Mouse (Mus musculus): ENCODE measurements at regions not wholly inside any gene's neighbourhood (a gene's known extent, or its start where the extent isn't known, plus 50 kb on each side); places are given as distances from the start of the nearest gene placed in this dataset.

- intact Hi-C loops (cut with DNase I) = no loop called here
- DNase-seq (ENCODE audit: low spot score in 2 of 2) = no peak
These were observed 275.4 kb upstream of the Rsrc1 start for GRCm38 (mm10) chr3:66705766-66706165.

GRCm38 (mm10) chr3:66735468-66735867 is 245.7 kb upstream of the Rsrc1 start:
- intact Hi-C loops (cut with DNase I) = no loop called here
- DNase-seq (ENCODE audit: low spot score in 2 of 2) = no peak

GRCm38 (mm10) chr3:66738201-66739062 is 242.8 kb upstream of the Rsrc1 start:
- DNase-seq (ENCODE audit: low spot score in 2 of 2) = no peak
- intact Hi-C loops (cut with DNase I) = no loop called here

GRCm38 (mm10) chr3:66739356-66740014 is 241.7 kb upstream of the Rsrc1 start:
- no peak for DNase-seq (ENCODE audit: low spot score in 2 of 2)
- intact Hi-C loops (cut with DNase I) = no loop called here

GRCm38 (mm10) chr3:66744133-66744913 is 236.9 kb upstream of the Rsrc1 start:
- no peak for DNase-seq (ENCODE audit: low spot score in 2 of 2)
- intact Hi-C loops (cut with DNase I) = no loop called here

GRCm38 (mm10) chr3:66746373-66747072 is 234.7 kb upstream of the Rsrc1 start:
- intact Hi-C loops (cut with DNase I) = loop anchor here (5.0 kb wide), 1 partner anchor 226 kb away; no protein-coding TSS in a partner anchor
- DNase-seq (ENCODE audit: low spot score in 2 of 2) = no peak

- intact Hi-C loops (cut with DNase I) = loop anchor here (5.0 kb wide), 1 partner anchor 225 kb away; no protein-coding TSS in a partner anchor
- DNase-seq (ENCODE audit: low spot score in 2 of 2) = no peak
These were observed 234.0 kb upstream of the Rsrc1 start for GRCm38 (mm10) chr3:66747073-66747710.

- intact Hi-C loops (cut with DNase I) = no loop called here
- DNase-seq (ENCODE audit: low spot score in 2 of 2) = no peak
These were observed 223.0 kb upstream of the Rsrc1 start for GRCm38 (mm10) chr3:66758141-66758540.

- intact Hi-C loops (cut with DNase I) = no loop called here
- DNase-seq (ENCODE audit: low spot score in 2 of 2) = no peak
These were observed 221.3 kb upstream of the Rsrc1 start for GRCm38 (mm10) chr3:66759841-66760240.

- no peak for DNase-seq (ENCODE audit: low spot score in 2 of 2)
These were observed 218.7 kb upstream of the Rsrc1 start for GRCm38 (mm10) chr3:66762446-66762845.

GRCm38 (mm10) chr3:66797351-66798010 is 183.7 kb upstream of the Rsrc1 start:
- intact Hi-C loops (cut with DNase I) = no loop called here
- DNase-seq (ENCODE audit: low spot score in 2 of 2) = no peak

More at GRCm38 (mm10) chr3:66762446-66762845, 218.7 kb upstream of the Rsrc1 start:
- intact Hi-C loops (cut with DNase I) = no loop called here

GRCm38 (mm10) chr3:66798292-66798691 is 182.9 kb upstream of the Rsrc1 start:
- intact Hi-C loops (cut with DNase I) = no loop called here

GRCm38 (mm10) chr3:66802538-66802937 is 178.7 kb upstream of the Rsrc1 start:
- DNase-seq (ENCODE audit: low spot score in 2 of 2) = no peak
- intact Hi-C loops (cut with DNase I) = no loop called here

More at GRCm38 (mm10) chr3:66798292-66798691, 182.9 kb upstream of the Rsrc1 start:
- DNase-seq (ENCODE audit: low spot score in 2 of 2) = no peak

GRCm38 (mm10) chr3:66806176-66806575 is 175.0 kb upstream of the Rsrc1 start:
- no peak for DNase-seq (ENCODE audit: low spot score in 2 of 2)
- intact Hi-C loops (cut with DNase I) = no loop called here

GRCm38 (mm10) chr3:66812686-66813445 is 168.3 kb upstream of the Rsrc1 start:
- intact Hi-C loops (cut with DNase I) = no loop called here
- DNase-seq (ENCODE audit: low spot score in 2 of 2) = no peak

- intact Hi-C loops (cut with DNase I) = no loop called here
- DNase-seq (ENCODE audit: low spot score in 2 of 2) = no peak
These were observed 155.4 kb upstream of the Rsrc1 start for GRCm38 (mm10) chr3:66825761-66826160.

Measured in left cerebral cortex, postnatal 36 days (tissue).